Mouse (Mus musculus): ENCODE data around the gene Bmper. TPM values are rescaled to one million over a fixed set of nuclear protein-coding genes. Genes with fewer than 3 reads are reported as not detected.

Bmper gene
- total RNA-seq, 1 experiment from 2014 or later, result not detected

GRCm38 (mm10) chr9:23276244-23276643 is 53.4 kb downstream of the Bmper start:
- no peak for ATAC-seq (ENCODE audit: extremely low read depth, insufficient number of reproducible peaks, low FRiP score, poor library complexity, severe bottlenecking)

- ATAC-seq (ENCODE audit: extremely low read depth, insufficient number of reproducible peaks, low FRiP score, poor library complexity, severe bottlenecking), result no peak
Measured at GRCm38 (mm10) chr9:23284940-23285460, 62.1 kb downstream of the Bmper start.

GRCm38 (mm10) chr9:23293574-23293973 is 70.7 kb downstream of the Bmper start:
- ATAC-seq (ENCODE audit: extremely low read depth, insufficient number of reproducible peaks, low FRiP score, poor library complexity, severe bottlenecking), result no peak

GRCm38 (mm10) chr9:23295569-23295968 is 72.7 kb downstream of the Bmper start:
- ATAC-seq (ENCODE audit: extremely low read depth, insufficient number of reproducible peaks, low FRiP score, poor library complexity, severe bottlenecking), result no peak

- no peak for ATAC-seq (ENCODE audit: extremely low read depth, insufficient number of reproducible peaks, low FRiP score, poor library complexity, severe bottlenecking)
Measured at GRCm38 (mm10) chr9:23297491-23298170, 74.8 kb downstream of the Bmper start.

- no peak for ATAC-seq (ENCODE audit: extremely low read depth, insufficient number of reproducible peaks, low FRiP score, poor library complexity, severe bottlenecking)
Measured at GRCm38 (mm10) chr9:23300376-23300775, 77.5 kb downstream of the Bmper start.

- ATAC-seq (ENCODE audit: extremely low read depth, insufficient number of reproducible peaks, low FRiP score, poor library complexity, severe bottlenecking), result no peak
Measured at GRCm38 (mm10) chr9:23305681-23306080, 82.8 kb downstream of the Bmper start.

- ATAC-seq (ENCODE audit: extremely low read depth, insufficient number of reproducible peaks, low FRiP score, poor library complexity, severe bottlenecking), result no peak
Measured at GRCm38 (mm10) chr9:23306226-23306625, 83.3 kb downstream of the Bmper start.

- no peak for ATAC-seq (ENCODE audit: extremely low read depth, insufficient number of reproducible peaks, low FRiP score, poor library complexity, severe bottlenecking)
Measured at GRCm38 (mm10) chr9:23307835-23308234, 85.0 kb downstream of the Bmper start.

GRCm38 (mm10) chr9:23310953-23311352 is 88.1 kb downstream of the Bmper start:
- ATAC-seq (ENCODE audit: extremely low read depth, insufficient number of reproducible peaks, low FRiP score, poor library complexity, severe bottlenecking), result no peak

- ATAC-seq (ENCODE audit: extremely low read depth, insufficient number of reproducible peaks, low FRiP score, poor library complexity, severe bottlenecking), result no peak
Measured at GRCm38 (mm10) chr9:23311956-23312355, 89.1 kb downstream of the Bmper start.

- no peak for ATAC-seq (ENCODE audit: extremely low read depth, insufficient number of reproducible peaks, low FRiP score, poor library complexity, severe bottlenecking)
Measured at GRCm38 (mm10) chr9:23312877-23313276, 90.0 kb downstream of the Bmper start.

- ATAC-seq (ENCODE audit: extremely low read depth, insufficient number of reproducible peaks, low FRiP score, poor library complexity, severe bottlenecking), result no peak
Measured at GRCm38 (mm10) chr9:23315631-23316330, 92.9 kb downstream of the Bmper start.

GRCm38 (mm10) chr9:23327830-23328229 is 105.0 kb downstream of the Bmper start:
- no peak for ATAC-seq (ENCODE audit: extremely low read depth, insufficient number of reproducible peaks, low FRiP score, poor library complexity, severe bottlenecking)

GRCm38 (mm10) chr9:23333041-23333622 is 110.3 kb downstream of the Bmper start:
- no peak for ATAC-seq (ENCODE audit: extremely low read depth, insufficient number of reproducible peaks, low FRiP score, poor library complexity, severe bottlenecking)

GRCm38 (mm10) chr9:23340551-23340950 is 117.7 kb downstream of the Bmper start:
- ATAC-seq (ENCODE audit: extremely low read depth, insufficient number of reproducible peaks, low FRiP score, poor library complexity, severe bottlenecking), result no peak

GRCm38 (mm10) chr9:23341246-23341645 is 118.4 kb downstream of the Bmper start:
- no peak for ATAC-seq (ENCODE audit: extremely low read depth, insufficient number of reproducible peaks, low FRiP score, poor library complexity, severe bottlenecking)

GRCm38 (mm10) chr9:23344353-23344752 is 121.5 kb downstream of the Bmper start:
- no peak for ATAC-seq (ENCODE audit: extremely low read depth, insufficient number of reproducible peaks, low FRiP score, poor library complexity, severe bottlenecking)

GRCm38 (mm10) chr9:23345093-23345844 is 122.4 kb downstream of the Bmper start:
- ATAC-seq (ENCODE audit: extremely low read depth, insufficient number of reproducible peaks, low FRiP score, poor library complexity, severe bottlenecking), result no peak

Data from neutrophil, adult 5-6 weeks (primary cell).